Mouse (Mus musculus) Patski (cell line): ENCODE data around the gene E130114P18Rik. TPM values are rescaled to one million over a fixed set of nuclear protein-coding genes. Genes with fewer than 3 reads are reported as not detected.

Experiments used
- ATAC-seq: fragments of 100-300 bp; one replicate; pipeline ENCODE4 v1.8.0; 2021
- CTCF ChIA-PET: fragments of 350-600 bp; sonication (Branson Sonifier 250); formaldehyde crosslinking; loops from one replicate; lab custom pipeline; 2022; ENCODE audit warnings: inconsistent platforms; lab: Charles Lee
- POLR2A ChIA-PET: fragments of 350-600 bp; sonication (Branson Sonifier 250); formaldehyde crosslinking; loops from one replicate; lab custom pipeline; 2022; ENCODE audit warnings: antibody characterized with exemption, inconsistent platforms; lab: Charles Lee
- DNase-seq: peaks from one replicate; pipeline ENCODE4 v3.0.0-alpha.2; 2011; ENCODE audit warnings: low read depth, low spot score
- H3K27me3 ChIP-seq: fragments of 371-371 bp; one replicate; pipeline ENCODE4 v1.5.1; 2021
- CTCF ChIP-seq: fragments of 100-300 bp; IDR thresholded peaks from one replicate; pipeline ENCODE4 v1.5.1; 2021
- in situ Hi-C: fragments of 300-500 bp; cut with MboI; formaldehyde crosslinking; loops from 3 replicates; pipeline ENCODE4 v1.11.1; 2018; ENCODE audit warnings: low pct_unique_long_range_greater_than_20kb, mixed read lengths
- polyA plus RNA-seq: library from polyadenylated mRNA; unstranded; gene quantifications from one replicate; pipeline ENCODE4 v1.2.3, GENCODE M21; 2021

E130114P18Rik gene
- polyA plus RNA-seq, 1 experiment from 2014 or later, result 0.09 TPM

- DNase-seq (no peak), ATAC-seq (no peak)
- H3K27me3 ChIP-seq, result no peaks in the 10 kb centered on the region
- ChIA-PET POLR2A (no interaction called here), CTCF (no interaction called here)
- in situ Hi-C loops, result no loop called here
- TF ChIP-seq CTCF, result no peak
Measured at GRCm38 (mm10) chr4:97712547-97712946, 65.3 kb downstream of the E130114P18Rik start.

GRCm38 (mm10) chr4:97710048-97710765, 67.7 kb downstream of the E130114P18Rik start:
- DNase-seq, result no peak
- no peaks in the 10 kb centered on the region for H3K27me3 ChIP-seq
- ATAC-seq, result no peak
- ChIA-PET POLR2A (no interaction called here), CTCF (no interaction called here)
- TF ChIP-seq CTCF, result no peak
- in situ Hi-C loops, result no loop called here

DNA sequence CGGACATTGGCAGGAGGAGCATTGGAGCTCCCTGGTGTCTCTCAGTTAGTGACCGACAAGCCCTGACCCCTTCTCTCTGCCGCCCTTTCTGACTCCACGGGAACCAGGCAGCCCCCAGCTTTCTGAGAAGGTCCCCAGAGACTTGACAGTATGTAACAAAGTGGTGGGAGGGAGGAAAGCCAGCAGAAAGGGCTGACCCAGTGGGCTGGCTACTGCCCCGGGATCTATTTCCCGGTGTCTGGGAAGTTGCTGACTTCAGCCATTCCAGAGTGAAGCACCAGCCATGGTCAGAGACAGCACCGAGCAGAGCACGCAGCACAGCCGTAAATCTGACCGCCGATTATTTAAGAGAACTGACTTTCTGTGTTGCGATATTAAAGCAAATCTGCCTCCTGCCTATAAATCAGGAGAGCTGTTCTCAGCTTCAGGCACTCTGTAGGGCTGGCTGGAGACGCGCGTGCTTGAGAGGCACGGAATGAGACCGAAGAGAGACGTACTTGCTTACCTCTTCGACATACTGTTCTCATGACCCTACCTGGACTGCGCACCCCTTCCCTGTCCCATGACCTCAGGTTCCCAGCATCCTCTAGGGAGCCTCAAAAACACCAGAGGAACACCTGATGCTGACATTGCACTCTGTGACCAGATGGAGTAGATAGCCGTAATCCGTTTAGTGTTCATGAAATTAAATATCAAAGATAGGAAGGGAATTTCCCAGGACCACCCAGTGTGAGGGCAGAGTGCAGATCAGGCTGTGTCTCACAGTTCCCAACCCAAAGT, 70.3 kb downstream of the E130114P18Rik start:
- POLR2A ChIA-PET, result no interaction called here
- DNase-seq, result no peak
- ATAC-seq, result no peak
- no peak for TF ChIP-seq CTCF
- CTCF ChIA-PET, result interaction anchor here (0.7 kb wide), 1 partner anchor 16 kb away, joined by 3 read pairs; no protein-coding TSS in a partner anchor
- H3K27me3 ChIP-seq, result no peaks in the 10 kb centered on the region
- in situ Hi-C loops, result no loop called here

- ChIA-PET POLR2A (no interaction called here), CTCF (interaction anchor here (0.6 to 1.1 kb wide), 4 partner anchors 18 to 991 kb away, joined by 3 to 4 read pairs (median 3); no protein-coding TSS in a partner anchor)
- in situ Hi-C loops, result no loop called here
- TF ChIP-seq CTCF, result no peak
- ATAC-seq, result no peak
- no peaks in the 10 kb centered on the region for H3K27me3 ChIP-seq
- DNase-seq, result no peak
Measured at GRCm38 (mm10) chr4:97696684-97697615, 80.9 kb downstream of the E130114P18Rik start.

- no peak for DNase-seq
- no peak for ATAC-seq
- CTCF ChIA-PET, result interaction anchor here (2.2 kb wide), 1 partner anchor 20 kb away, joined by 4 read pairs; no protein-coding TSS in a partner anchor
Measured at GRCm38 (mm10) chr4:97695414-97696040, 82.4 kb downstream of the E130114P18Rik start.

DNA sequence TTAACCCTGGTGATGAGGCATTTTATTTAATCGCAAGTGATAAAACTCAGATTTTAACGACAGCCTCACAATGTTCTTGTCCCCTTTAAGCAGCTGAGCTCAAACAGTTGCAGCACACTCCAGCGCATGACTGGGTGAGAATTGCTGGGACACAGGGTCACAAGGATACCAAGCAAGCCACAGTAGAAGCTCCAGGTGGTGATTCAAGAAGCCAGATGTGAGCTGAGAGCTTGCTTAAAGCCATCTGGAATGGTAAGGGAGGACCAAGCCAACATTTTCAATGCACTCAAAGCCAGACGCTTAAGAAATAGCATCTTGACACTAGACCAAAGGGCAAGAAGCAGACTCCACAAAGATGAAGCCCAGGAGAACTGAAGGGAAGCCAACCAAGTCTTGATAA, 83.9 kb downstream of the E130114P18Rik start:
- ChIA-PET CTCF (no interaction called here), POLR2A (no interaction called here)
- ATAC-seq (no peak), DNase-seq (no peak)
- no peaks in the 10 kb centered on the region for H3K27me3 ChIP-seq
- no peak for TF ChIP-seq CTCF
- in situ Hi-C loops, result no loop called here

More at GRCm38 (mm10) chr4:97695414-97696040, 82.4 kb downstream of the E130114P18Rik start:
- in situ Hi-C loops, result no loop called here
- no peak for TF ChIP-seq CTCF
- POLR2A ChIA-PET, result no interaction called here
- H3K27me3 ChIP-seq, result no peaks in the 10 kb centered on the region

DNA sequence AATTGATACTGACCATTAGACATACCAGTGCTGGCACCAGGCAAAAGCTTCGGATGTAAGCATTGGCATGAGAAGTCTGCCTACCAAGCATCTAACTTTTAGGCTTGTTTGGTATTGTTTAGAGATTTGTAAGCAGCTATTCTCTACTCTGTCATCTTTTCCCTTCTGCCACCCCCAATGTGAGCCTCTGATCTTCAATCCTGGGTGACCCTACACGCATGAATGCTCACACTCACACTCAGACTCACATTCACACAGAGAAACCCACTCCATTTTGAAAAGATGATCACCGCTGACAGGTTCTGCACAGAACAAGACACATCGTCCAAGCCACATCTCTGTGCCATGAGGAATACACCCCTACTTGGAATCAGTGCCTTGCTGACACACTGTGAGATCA, 84.8 kb downstream of the E130114P18Rik start:
- POLR2A ChIA-PET, result no interaction called here
- in situ Hi-C loops, result no loop called here
- no peak for ATAC-seq

GRCm38 (mm10) chr4:97690384-97690766, 87.5 kb downstream of the E130114P18Rik start:
- CTCF ChIA-PET, result no interaction called here
- ATAC-seq (no peak), DNase-seq (no peak)
- TF ChIP-seq CTCF, result no peak
- H3K27me3 ChIP-seq, result no peaks in the 10 kb centered on the region
- POLR2A ChIA-PET, result no interaction called here
- in situ Hi-C loops, result no loop called here

More for the DNA sequence above, 84.8 kb downstream of the E130114P18Rik start:
- CTCF ChIA-PET, result no interaction called here
- no peak for TF ChIP-seq CTCF
- DNase-seq, result no peak
- no peaks in the 10 kb centered on the region for H3K27me3 ChIP-seq

DNA sequence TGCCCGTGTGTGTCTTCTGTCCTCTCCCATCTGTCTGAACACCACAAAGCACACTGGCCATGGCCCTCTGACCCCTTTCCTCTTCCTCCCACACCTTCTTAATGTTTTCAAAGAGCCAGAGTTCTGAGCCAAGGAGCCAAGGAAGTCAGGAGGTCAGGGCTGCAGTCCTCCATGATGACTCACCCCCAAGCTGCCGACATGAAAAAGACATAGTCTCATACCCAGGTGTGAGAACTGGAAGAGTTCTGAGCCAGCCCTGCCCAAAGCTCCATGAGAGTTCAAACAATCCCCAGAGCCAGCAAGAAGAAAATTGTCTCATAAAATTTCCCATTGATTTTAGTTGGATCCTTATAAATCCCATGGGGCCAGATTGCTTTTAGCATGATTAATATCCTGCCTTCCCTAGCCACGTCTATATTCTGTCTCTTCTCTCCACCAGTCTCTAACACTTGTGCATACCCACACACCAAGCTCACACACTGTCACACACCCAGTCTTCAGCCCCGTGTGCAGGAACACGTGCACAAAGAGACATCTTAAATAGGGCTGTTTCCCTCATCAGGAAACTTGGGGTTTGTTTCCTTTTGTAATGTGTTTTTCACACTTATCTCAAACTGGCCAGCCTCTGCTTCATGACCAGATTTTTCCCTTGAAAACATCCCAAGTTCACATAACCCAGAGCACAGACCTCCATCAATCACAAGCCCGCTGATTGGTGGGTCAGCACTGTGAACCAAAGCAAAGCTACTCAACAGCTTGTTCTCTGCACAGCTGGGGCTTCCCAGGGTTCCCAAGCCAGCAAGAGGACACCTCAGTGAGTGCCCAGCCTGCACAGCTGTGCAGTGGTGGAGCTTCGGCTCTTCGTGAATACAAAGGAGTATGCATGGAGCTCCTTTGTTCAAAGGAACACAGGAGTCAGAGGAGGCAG, 88.2 kb downstream of the E130114P18Rik start:
- ATAC-seq (no peak), DNase-seq (no peak)
- ChIA-PET POLR2A (no interaction called here), CTCF (no interaction called here)
- no peaks in the 10 kb centered on the region for H3K27me3 ChIP-seq
- TF ChIP-seq CTCF, result no peak
- in situ Hi-C loops, result no loop called here
